Mouse (Mus musculus): ENCODE data around the gene 1110004F10Rik.

1110004F10Rik gene

DNA sequence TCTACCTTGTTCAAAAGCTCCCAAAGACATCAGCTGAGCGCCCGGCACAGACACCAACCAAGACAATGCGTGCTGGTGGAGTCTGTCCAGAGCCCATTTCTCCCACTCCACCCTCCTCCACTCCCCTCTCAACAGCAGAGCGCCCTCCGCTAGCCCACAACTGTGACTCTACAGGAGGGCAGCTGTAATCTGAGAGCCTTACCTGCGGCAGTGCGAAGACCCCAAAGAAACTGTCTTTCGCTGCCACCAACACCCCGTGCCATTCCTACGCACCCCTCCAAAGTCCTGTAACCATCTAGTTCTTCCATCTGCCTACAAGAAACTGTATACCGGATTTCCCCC lies at the start of gene 1110004F10Rik:
Gene 1110004F10Rik (plus strand): TSS at position 202 of the 342 bp plus-strand sequence.
- H3K9me3 ChIP-seq (ENCODE audit: low read length): no peaks in the 10 kb centered on the region
- TF ChIP-seq POU5F1 (IDR thresholded peaks at IDR 0.05; ENCODE audit: borderline replicate concordance, low read length): no peak
- TF ChIP-seq CTCF (conservative IDR thresholded peaks at IDR 0.05; ENCODE audit: low read length): no peak
- TF ChIP-seq NANOG (IDR thresholded peaks at IDR 0.05; ENCODE audit: borderline replicate concordance, low read length): no peak
- peak within 1 kb of the TSS; percentile 76 for H3K4me3 ChIP-seq (replicated peaks; ENCODE audit: low read length)
- peaks cover 36% of the 10 kb centered on the region for H3K4me1 ChIP-seq (replicated peaks; ENCODE audit: low read depth, low read length)
- no peaks in the 10 kb centered on the region for H3K36me3 ChIP-seq (ENCODE audit: insufficient read depth, low read length)
- H3K27me3 ChIP-seq (ENCODE audit: insufficient read depth, low read length): peaks cover 71% of the 10 kb centered on the region

DNA sequence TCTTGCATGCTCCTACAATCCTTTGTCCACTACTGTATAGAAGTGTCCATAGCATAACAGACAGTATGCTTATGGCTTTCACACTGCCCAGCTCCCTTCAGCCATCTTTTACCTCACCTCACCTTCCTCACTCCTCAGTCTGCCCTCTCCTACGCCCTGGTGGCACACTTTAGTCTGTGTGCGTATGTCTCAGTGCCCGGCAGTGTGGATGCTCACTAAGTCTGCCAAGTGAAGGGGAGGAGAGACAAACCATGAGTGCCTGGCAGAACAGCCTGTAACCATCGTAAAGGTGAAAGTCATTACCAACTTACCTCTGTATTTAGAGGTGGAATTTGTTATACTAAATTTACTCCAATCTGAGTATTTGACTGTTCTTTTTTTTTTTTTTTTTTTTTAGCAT lies 36.5 kb upstream of the 1110004F10Rik start:
- no peaks in the 10 kb centered on the region for H3K9me3 ChIP-seq (ENCODE audit: low read length)
- H3K27me3 ChIP-seq (ENCODE audit: insufficient read depth, low read length): no peaks in the 10 kb centered on the region
- no peaks in the 10 kb centered on the region for H3K4me1 ChIP-seq (replicated peaks; ENCODE audit: low read depth, low read length)
- H3K4me3 ChIP-seq (replicated peaks; ENCODE audit: low read length): no peak overlapping the region
- no peaks in the 10 kb centered on the region for H3K36me3 ChIP-seq (ENCODE audit: insufficient read depth, low read length)
- TF ChIP-seq NANOG (IDR thresholded peaks at IDR 0.05; ENCODE audit: borderline replicate concordance, low read length) (no peak), CTCF (conservative IDR thresholded peaks at IDR 0.05; ENCODE audit: low read length) (no peak), POU5F1 (IDR thresholded peaks at IDR 0.05; ENCODE audit: borderline replicate concordance, low read length) (no peak)

DNA sequence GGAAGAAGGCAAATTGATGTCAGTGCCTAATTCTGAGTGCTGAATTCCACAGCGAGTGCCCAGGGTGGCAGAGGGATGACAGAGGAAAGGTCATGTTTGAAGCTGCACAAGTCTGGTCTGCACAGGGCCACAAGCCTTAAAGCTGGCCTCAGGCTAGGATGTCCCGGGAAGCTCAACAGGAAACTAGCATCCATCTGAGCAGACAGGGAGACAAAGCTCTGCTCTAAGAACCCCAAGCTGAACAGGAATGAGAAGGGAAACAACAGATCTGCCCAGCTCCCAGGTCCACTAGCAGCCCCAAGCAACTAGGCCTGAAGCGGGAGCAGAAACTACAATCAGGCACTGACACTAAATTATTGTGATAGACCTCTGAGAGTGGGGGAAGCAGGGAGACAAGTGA lies 9.2 kb upstream of the 1110004F10Rik start:
- Histone ChIP-seq H3K4me1 (replicated peaks; ENCODE audit: low read depth, low read length) (peaks cover 37% of the 10 kb centered on the region), H3K4me3 (replicated peaks; ENCODE audit: low read length) (no peak overlapping the region), H3K36me3 (ENCODE audit: insufficient read depth, low read length) (no peaks in the 10 kb centered on the region), H3K27me3 (ENCODE audit: insufficient read depth, low read length) (peaks cover 54% of the 10 kb centered on the region), H3K9me3 (ENCODE audit: low read length) (no peaks in the 10 kb centered on the region)
- no peak for TF ChIP-seq NANOG (IDR thresholded peaks at IDR 0.05; ENCODE audit: borderline replicate concordance, low read length)
- no peak for TF ChIP-seq CTCF (conservative IDR thresholded peaks at IDR 0.05; ENCODE audit: low read length)
- no peak for TF ChIP-seq POU5F1 (IDR thresholded peaks at IDR 0.05; ENCODE audit: borderline replicate concordance, low read length)

DNA sequence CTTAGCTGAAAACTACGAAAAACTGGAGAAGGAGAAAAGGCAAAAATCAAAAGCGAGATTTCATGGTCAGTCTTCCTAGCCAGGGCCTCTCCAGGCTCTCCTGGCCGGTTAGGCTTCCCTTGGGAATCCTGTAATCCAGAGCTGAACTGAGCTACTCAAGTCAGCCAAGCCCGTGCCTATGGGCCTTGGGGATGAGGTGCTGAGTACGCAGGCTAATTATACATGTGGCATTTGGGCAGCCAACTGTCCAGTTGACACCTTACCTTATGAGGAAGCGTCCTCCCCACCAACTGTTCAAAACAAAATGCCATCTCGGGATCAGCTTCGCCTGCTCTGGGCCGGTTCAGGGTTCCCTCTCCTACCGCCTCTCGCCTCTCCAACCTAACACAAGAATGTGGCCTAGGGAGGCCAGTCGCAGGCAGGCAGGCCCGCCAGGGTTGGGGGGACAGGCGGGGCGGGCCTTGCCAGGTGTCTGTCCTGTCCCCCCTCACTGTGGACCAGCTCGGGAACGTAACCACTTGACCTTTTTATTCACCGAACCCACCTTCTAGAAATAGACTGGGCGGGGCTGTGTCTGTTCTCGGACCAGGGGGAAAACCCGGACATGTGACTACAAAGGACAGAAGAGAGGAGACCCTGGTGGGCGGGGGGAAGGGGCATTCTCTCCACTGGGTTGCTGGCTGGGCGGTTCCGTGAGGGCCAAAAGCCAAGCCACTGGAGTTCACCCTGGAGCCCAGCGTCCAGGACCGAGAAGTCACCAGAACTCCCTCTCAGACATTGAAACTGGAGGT lies 8.4 kb upstream of the 1110004F10Rik start:
- Histone ChIP-seq H3K4me1 (replicated peaks; ENCODE audit: low read depth, low read length) (peaks cover 37% of the 10 kb centered on the region), H3K27me3 (ENCODE audit: insufficient read depth, low read length) (peaks cover 62% of the 10 kb centered on the region), H3K4me3 (replicated peaks; ENCODE audit: low read length) (peak overlapping the region; percentile 71), H3K9me3 (ENCODE audit: low read length) (no peaks in the 10 kb centered on the region), H3K36me3 (ENCODE audit: insufficient read depth, low read length) (no peaks in the 10 kb centered on the region)
- TF ChIP-seq CTCF (conservative IDR thresholded peaks at IDR 0.05; ENCODE audit: low read length): no peak
- no peak for TF ChIP-seq NANOG (IDR thresholded peaks at IDR 0.05; ENCODE audit: borderline replicate concordance, low read length)
- no peak for TF ChIP-seq POU5F1 (IDR thresholded peaks at IDR 0.05; ENCODE audit: borderline replicate concordance, low read length)

DNA sequence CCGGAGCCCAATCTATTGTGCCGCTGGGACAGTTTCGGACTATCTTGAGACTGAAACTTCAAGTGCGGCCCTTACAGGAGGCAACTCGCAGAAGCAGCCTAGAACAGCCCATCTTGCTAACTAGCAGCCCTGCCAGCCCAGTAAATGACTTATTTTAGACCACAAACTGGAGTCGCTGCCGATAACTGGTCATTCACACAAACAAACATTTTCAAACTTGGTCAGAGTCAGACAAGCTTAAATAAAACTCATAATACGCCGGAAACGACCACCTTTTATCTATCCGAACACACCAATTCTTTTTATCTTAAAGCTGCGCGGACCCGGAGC lies 7.8 kb upstream of the 1110004F10Rik start:
- H3K9me3 ChIP-seq (ENCODE audit: low read length): no peaks in the 10 kb centered on the region
- H3K4me1 ChIP-seq (replicated peaks; ENCODE audit: low read depth, low read length): peaks cover 37% of the 10 kb centered on the region
- no peaks in the 10 kb centered on the region for H3K36me3 ChIP-seq (ENCODE audit: insufficient read depth, low read length)
- peaks cover 68% of the 10 kb centered on the region for H3K27me3 ChIP-seq (ENCODE audit: insufficient read depth, low read length)
- TF ChIP-seq POU5F1 (IDR thresholded peaks at IDR 0.05; ENCODE audit: borderline replicate concordance, low read length): no peak
- TF ChIP-seq NANOG (IDR thresholded peaks at IDR 0.05; ENCODE audit: borderline replicate concordance, low read length): no peak
- no peak for TF ChIP-seq CTCF (conservative IDR thresholded peaks at IDR 0.05; ENCODE audit: low read length)
- H3K4me3 ChIP-seq (replicated peaks; ENCODE audit: low read length): peak overlapping the region; percentile 71

DNA sequence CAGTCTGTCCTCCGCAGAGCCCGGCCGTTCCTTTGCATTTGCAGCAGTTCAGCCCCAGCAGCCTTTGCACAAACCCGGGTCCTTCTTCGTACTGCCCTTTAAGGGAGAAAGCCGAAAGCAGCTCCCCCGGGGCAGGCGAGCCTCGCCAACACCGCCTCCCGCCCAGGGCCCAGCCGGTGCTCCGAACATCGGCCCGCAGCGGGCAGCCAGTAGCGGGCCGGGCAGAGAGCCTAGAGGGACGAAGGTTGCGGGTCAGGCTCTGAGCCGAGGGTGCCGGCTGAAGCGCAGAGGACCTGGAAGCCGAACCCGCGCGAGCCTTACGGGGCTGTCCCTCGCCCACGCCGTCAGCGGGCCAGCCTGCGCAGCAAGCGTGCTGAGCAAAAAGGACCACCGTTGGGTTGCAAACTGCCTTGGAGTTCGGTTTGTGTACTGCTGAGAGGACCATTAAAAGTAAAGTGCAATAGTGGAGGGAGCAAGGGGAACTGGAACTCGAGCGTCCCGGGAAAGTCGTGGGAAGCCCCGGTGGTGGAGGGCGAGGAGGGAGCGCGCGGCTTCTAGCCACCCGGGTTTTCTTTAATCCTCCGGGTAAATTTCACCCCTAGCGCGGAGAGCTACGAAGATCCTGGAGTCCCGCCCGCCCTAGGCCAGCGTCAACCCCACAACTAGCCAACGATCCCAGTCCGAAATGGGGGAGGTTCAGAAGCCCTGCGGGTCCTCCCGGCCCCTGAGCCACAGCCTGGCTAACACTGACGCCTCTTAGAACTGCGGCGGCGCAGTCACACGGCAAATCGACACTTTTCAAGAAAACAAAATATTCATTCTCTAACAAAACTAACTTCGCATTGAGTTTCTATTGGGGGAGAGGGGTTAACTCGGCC lies 7.2 kb upstream of the 1110004F10Rik start:
- H3K4me1 ChIP-seq (replicated peaks; ENCODE audit: low read depth, low read length): peaks cover 41% of the 10 kb centered on the region
- H3K9me3 ChIP-seq (ENCODE audit: low read length): no peaks in the 10 kb centered on the region
- no peak for TF ChIP-seq CTCF (conservative IDR thresholded peaks at IDR 0.05; ENCODE audit: low read length)
- TF ChIP-seq NANOG (IDR thresholded peaks at IDR 0.05; ENCODE audit: borderline replicate concordance, low read length): no peak
- TF ChIP-seq POU5F1 (IDR thresholded peaks at IDR 0.05; ENCODE audit: borderline replicate concordance, low read length): no peak
- H3K27me3 ChIP-seq (ENCODE audit: insufficient read depth, low read length): peaks cover 74% of the 10 kb centered on the region
- H3K36me3 ChIP-seq (ENCODE audit: insufficient read depth, low read length): no peaks in the 10 kb centered on the region
- peak overlapping the region; percentile 71 for H3K4me3 ChIP-seq (replicated peaks; ENCODE audit: low read length)

DNA sequence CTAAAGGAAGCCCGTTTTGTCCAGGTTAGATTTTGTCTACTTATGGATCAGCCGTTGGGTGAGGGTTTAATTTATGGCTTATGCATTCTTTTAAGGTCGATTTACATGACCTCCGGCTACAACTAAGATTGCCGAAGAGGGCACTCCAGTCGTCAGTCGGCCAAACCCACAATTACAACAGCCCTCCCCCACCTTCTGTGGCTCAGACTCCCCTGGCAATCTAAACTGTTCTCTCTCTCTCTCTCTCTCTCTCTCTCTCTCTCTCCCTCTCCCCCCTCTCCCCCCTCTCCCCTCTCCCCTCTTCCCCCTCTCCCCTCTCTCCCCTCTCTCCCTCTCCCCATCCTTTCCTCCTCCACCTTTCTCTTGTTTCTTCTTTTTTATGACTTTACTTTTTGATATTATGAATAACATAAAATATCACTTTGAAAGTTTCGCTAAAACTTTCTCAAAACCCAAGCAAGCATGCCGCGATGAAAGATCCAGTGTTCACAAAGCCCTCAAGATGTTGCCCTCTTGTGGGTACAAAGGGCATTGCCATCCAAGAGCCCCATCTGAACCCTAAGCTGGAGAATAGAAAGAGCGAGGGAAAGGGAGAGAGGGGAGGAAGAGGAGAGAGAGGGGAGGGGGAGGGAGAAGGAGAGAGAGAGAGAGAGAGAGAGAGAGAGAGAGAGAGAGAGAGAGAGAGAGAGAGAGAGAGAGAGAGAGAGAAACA lies 6.4 kb upstream of the 1110004F10Rik start:
- Histone ChIP-seq H3K9me3 (ENCODE audit: low read length) (no peaks in the 10 kb centered on the region), H3K27me3 (ENCODE audit: insufficient read depth, low read length) (peaks cover 81% of the 10 kb centered on the region), H3K4me1 (replicated peaks; ENCODE audit: low read depth, low read length) (peaks cover 46% of the 10 kb centered on the region), H3K36me3 (ENCODE audit: insufficient read depth, low read length) (no peaks in the 10 kb centered on the region), H3K4me3 (replicated peaks; ENCODE audit: low read length) (peak overlapping the region; percentile 77)
- TF ChIP-seq NANOG (IDR thresholded peaks at IDR 0.05; ENCODE audit: borderline replicate concordance, low read length): no peak
- TF ChIP-seq POU5F1 (IDR thresholded peaks at IDR 0.05; ENCODE audit: borderline replicate concordance, low read length): no peak
- TF ChIP-seq CTCF (conservative IDR thresholded peaks at IDR 0.05; ENCODE audit: low read length): peak; percentile 72

Measured in E14TG2a.4 (cell line).